Mouse (Mus musculus) c-Kit-positive CD71-positive TER-119-negative erythroid progenitor cells, embryonic 14.5 days (primary cell): ENCODE results near the gene Stat6.

ENCODE experiments used
- DNase-seq: peaks from one replicate; pipeline ENCODE4 v3.0.0-alpha.2; 2013; ENCODE audit warnings: low read depth

The Stat6 gene

DNA sequence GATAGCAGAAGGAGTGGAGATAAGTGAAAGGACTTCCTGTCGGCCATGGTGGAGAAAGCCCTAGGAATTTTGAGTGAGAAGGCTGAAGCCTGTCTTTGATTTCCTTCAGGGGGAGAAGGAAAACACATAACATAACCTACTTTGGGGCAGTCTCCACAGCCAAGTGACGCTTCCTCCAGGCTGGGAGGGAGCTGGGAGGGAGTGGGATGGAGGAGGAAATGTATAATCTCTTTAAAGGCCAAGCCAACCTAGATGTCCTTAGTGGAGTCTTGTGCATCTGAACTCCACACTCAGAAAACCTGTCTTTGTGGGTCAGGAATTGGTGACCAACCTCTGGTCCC, 27.8 kb upstream of the Stat6 start:
- DNase-seq, result no peak

DNA sequence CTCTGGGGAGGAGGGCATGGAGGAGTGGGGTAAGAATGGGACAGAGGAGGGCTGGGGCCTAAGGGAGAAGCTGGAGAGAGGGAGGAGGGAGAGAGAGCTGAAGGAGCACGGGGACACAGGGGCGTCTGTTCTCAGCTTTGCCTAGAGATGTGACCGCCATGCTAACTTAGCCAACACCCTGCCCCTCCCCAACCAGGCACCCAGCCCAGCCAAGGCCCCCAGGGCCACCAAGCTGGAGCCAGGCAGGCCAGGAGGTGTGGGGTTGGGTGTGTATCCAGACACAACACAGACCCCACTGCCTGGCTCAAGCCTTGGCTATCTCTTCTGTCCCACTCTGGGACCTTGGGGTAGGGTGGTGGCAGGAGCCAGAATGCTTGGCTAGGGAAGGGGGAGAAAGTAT, 27.2 kb upstream of the Stat6 start:
- DNase-seq, result no peak

- DNase-seq, result no peak
These were observed 26.5 kb upstream of the Stat6 start for GRCm38 (mm10) chr10:127616261-127616679.

GRCm38 (mm10) chr10:127617294-127617693, 25.5 kb upstream of the Stat6 start:
- no peak for DNase-seq

DNA sequence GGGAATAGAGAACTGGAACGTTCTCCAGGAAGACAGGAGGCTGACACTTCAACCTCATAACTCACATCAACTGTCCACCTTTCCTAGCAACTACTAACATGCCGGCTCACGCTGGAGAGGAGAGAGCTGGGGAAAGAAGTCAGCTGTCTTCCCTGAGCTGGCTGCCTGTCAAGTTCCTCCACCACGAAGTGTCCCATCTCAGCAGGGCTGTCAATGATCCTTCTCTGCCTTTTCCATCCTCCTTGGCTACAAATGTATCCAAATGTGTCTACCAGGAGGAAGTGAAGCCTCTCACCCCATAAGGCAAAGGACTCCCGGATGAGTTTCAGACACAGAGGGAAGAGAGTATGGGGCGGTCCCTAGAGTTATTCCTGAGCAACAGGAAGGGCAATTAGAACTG, 24.6 kb upstream of the Stat6 start:
- no peak for DNase-seq

- DNase-seq, result no peak
These were observed 23.6 kb upstream of the Stat6 start for GRCm38 (mm10) chr10:127619119-127619721.

- no peak for DNase-seq
These were observed 22.8 kb upstream of the Stat6 start for GRCm38 (mm10) chr10:127619941-127620405.

GRCm38 (mm10) chr10:127620406-127621190, 22.2 kb upstream of the Stat6 start, which contains the start of gene Lrp1:
Lrp1 (minus strand) TSS chr10:127621148.
- DNase-seq, result no peak

- no peak for DNase-seq
These were observed 21.4 kb upstream of the Stat6 start for GRCm38 (mm10) chr10:127621191-127622056.

GRCm38 (mm10) chr10:127622057-127622392, 20.8 kb upstream of the Stat6 start:
- no peak for DNase-seq

GRCm38 (mm10) chr10:127622661-127623060, 20.1 kb upstream of the Stat6 start:
- no peak for DNase-seq

DNA sequence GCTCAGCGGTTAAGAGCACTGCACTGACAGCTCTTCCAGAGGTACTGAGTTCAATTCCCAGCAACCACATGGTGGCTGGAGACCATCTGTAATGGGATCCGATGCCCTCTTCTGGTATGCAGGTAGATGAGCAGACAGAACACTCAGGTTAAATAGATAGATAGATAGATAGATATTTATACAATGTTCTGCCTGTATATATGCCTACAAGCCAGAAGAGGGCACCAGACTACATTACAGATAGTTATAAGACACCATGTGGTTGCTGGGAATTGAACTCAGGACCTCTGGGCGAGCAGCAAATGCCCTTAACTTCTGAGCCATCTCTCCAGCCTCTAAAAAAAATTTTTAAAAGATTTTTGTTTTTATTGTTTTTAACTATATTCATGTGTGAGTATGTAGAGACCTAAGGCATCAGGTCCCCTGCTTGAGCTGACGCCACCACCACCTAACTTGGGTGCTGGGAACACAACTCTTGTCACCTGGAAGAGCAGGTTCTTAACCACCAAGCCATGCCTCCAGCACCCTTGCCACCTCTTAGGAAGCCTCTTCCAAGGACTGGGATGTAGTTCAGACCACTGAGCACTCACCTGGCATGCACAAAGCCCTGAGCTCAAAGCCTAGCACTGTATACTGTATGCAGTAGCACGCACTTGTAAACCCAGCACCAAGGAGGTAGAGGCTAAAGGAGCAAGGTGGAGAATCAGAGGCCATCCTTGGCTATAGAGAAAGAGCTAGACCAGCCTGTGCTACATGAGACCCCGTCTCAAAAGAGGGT, 19.2 kb upstream of the Stat6 start:
- DNase-seq, result no peak

DNA sequence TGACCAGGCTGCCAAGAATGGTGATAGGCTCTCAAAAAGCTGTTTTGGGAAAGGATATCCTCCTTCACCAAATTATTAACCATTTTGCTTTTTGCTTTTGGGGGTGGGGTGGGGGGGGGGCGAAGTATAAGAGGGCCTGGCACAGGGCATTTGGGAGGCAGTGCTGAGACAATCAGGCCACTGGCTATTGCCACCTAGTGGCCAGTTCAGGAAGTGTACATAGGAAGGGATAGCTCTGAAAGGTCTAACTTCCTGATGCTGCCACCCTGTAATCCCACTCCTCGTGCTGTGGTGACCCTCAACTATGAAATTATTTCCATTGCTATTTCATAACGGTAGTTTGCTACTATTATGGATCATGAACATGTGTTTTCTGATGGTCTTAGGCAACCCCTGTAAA, 16.4 kb upstream of the Stat6 start:
- no peak for DNase-seq

DNA sequence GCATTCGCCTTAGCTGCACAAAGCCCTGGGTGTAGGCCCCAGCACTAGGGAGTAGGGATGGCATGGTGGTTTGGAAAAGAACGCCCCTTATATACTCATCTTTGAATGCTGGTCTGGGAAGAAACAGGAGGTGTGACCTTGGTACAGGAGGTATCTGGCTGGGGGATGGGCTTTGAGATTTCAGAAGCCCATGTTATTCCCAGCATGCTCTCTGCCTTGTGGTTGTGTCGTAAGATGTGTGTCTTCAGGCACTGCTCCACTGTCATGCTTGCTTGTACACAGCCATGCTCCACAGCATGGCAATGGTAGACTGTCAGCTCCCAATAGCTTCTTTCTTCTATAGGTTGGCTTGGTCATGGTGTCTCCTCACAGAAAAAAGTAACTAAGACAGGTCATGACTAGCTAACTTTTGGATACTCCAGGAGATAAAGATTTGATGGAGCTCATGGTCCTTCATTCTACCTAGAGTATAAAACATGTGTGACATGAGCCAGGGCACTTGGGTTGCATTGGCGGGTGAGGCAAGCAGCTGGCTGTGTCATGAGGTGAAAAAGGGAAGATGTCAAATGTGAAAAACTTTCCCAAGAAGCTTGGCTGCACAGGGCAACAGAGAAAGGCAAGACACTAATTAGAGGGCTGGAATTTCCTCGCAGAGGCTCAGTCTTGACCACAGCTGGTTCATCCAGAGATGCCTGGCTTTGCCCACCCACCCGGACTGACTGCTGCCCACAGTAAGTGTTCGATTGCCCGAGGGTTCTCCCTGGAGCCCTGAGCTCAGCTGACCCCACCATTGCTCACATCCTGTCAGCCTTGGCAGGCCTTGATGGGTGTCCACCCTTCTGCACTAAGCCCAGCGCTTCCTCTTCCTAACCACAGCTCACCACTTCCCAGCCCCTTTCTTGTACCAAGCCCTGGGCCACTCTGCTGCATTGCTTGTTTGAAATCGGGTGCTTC, 11.2 kb upstream of the Stat6 start:
- DNase-seq, result no peak

DNA sequence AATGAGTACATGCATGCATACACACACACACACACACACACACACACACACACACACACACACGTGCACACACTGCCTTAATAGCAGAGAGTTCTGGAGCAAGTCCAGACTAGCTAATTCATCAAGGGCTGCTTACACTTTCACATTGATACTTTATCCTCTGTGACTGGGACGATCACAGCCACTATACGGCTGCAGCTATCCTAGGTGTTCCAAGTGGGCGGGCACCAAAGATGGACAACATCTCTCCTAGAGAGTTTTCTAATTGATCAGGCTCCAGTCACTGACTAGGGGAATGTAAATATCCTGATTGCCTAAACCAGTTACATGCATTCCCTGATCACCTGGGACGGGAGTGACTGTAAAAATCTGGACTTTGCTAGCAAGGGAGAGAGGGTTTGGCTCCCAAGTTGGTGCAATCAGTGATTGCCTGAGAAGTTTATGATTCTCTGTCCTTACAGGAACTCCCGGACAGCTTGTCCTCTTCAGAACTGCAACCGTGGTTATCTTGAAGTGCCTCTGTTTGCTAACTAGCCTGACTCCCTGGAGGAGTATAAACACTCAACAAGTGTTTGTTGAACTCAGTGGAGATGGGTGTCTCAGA, 10.0 kb upstream of the Stat6 start:
- DNase-seq, result no peak

DNA sequence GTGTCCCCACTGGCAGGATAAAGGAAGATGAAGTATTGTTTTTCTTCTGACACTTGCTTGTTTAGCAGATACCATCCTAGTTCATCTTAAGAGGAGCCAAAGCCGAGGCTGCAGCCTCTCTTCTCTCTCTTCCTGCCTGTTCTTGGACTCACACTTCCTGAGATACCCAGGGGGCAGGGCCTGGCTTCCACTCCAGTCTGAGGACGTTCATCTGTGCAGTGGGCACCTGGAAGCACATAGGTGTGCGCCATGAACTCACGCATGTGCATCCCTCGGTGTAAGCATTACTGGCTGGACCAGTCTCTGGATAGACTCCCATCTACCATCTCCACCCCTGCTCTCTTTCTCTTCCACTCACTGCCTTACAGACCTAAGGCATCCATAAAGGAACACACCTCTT, 2.4 kb upstream of the Stat6 start:
- no peak for DNase-seq

DNA sequence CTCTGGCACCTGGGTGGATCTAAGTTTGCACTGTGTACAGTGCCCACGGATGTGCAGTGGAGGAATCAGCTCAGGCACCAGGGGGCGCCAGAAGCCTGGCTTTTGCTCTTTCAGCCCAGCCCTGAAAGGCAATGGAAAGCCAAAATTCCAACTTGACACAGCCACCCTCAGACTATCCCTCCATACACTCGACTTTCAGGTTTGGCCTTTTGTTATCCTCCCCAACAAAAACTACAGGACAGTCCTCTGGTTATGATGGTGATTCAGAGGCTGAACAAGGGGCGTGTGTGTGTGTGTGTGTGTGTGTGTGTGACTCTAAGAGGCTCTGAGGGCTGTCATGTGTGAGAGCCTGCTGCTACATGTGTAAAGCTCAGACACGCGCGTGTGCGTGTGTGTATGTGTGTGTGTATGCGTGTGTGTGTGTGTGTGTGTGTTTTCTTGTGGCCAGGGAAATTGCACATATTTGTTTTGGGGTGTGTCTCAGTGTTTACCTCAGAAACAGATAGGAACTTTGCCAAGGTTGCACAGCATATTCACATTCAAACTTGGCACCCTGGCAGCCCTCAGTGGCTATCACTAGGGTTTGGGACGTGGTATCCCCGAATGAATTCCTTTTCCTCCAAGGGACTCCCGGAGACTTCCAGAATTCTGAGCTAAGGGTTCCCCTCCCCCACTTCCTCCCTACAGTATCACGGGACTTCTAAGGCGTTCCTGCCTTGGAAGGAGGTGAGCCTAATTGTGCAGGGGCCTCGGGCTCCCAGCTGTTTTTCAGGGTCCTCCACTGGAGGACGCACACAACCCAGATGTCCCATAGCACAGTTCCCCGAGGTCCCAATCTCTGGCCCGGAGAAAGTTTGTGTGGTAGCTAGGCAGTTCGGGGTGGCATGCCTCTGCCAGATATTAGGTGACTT, 670 bp upstream of the Stat6 start:
- DNase-seq, result peak; percentile 77

DNA sequence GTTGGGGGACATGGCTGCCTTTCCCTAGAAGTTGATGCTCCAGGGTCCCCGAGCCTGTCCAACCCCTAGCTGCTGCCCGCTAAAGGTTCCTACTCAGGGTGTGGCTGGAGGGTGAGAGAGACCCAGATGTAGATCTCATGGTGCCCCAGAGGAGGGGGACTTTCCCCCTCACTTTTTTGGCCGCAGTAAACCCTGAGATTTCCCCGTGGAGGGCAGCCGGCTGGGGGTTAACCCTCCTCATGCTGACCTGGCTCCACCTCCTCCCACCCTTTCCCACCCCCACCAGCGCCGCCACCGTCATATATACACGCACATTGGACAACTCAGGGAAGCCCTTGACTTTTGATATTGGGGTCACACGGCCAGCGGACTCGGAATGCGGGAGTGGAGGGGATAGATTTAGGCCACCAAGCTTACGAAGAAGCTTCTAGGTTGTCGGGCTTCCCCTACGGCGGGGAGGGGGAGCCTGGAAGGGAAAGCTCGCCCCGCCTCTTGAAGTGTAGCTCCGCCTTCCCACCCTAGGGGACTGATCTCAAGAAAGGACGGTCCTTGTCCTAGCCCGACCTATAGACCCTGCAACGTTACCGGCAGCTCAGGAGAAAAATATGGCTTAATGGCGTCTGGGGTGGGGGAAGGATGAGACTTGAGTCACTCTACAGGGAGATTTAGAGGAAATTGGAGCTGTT, 910 bp downstream of the Stat6 start:
- DNase-seq, result peak; percentile 78

DNA sequence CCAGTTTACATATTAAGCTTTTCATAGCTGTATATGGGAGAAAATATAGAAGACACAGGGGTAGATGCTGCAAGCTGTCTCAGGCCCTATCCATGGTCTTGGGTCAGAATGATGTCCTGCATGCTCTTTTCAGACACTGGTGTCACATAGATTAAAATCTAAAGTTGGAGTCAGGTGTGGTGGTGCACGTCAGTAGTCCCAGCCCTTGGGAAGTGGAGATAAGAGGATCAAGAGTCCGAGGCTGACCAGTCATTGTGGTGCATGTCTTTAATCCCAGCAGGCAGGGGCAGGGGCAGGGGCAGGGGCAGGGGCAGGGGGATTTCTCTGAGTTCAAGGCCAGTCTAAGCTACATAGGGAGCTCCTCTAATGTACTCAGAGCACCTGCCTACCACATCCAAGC, 3.0 kb downstream of the Stat6 start:
- DNase-seq, result no peak
